ENCODE assay signal across 8 mouse cellular contexts in genomic region chr2:79367451-79368450, GRCm38 (mm10).
DNase-seq lines count a peak whose midpoint lies in the region; TF ChIP-seq lines count a peak whose summit lies in the region.

No protein-coding gene starts in this region.

- intact Hi-C loops in left cerebral cortex, postnatal 4 days (cut with DNase I), result no loop called here

- peak; percentile 18; the same call in 1 of the 2 replicates for TF ChIP-seq CTCF in cortical plate, adult 2 months (IDR thresholded peaks at IDR 0.05; ENCODE audit: extremely low read depth, insufficient read depth, low read length)

- no peak for TF ChIP-seq POLR2A in cortical plate, adult 2 months (IDR thresholded peaks at IDR 0.05; ENCODE audit: extremely low read depth, insufficient read depth, low read length)

- H3K27ac ChIP-seq in cortical plate, adult 2 months (ENCODE audit: insufficient read depth, low read length), result no peak overlapping the region

- peak; percentile 30 for DNase-seq in left cerebral cortex, postnatal 4 days
- no peak for DNase-seq in left cerebral cortex, adult 18-20 months (ENCODE audit: low spot score in 2 of 2)
- peak; percentile 38 for DNase-seq in MN1 (ENCODE audit: low spot score)
- DNase-seq in induced T-regulatory cell, adult 2 months (ENCODE audit: low read depth), result peak; percentile 56
- DNase-seq in frontal cortex, postnatal 25 days (ENCODE audit: low spot score in 2 of 2), result no peak
- DNase-seq in layer of hippocampus, postnatal 10 days (ENCODE audit: low spot score in 2 of 2), result no peak
- DNase-seq in spleen, postnatal 10 days (ENCODE audit: low spot score in 2 of 2), result no peak

- no peak overlapping the region for H3K4me3 ChIP-seq in cortical plate, adult 2 months (ENCODE audit: insufficient read depth, low read length)

- H3K4me1 ChIP-seq in cortical plate, adult 2 months (ENCODE audit: control insufficient read depth, insufficient read depth, low read length), result no peaks in the 10 kb centered on the region

Comparison
In these comparisons a context has a peak if more than half of its experiments do, and no peak if none do; other contexts are left out.
1. DNase-seq: peak in left cerebral cortex, postnatal 4 days (single experiment), MN1 (single experiment) and induced T-regulatory cell, adult 2 months (single experiment); none in left cerebral cortex, adult 18-20 months (0 of 2), frontal cortex, postnatal 25 days (0 of 2), layer of hippocampus, postnatal 10 days (0 of 2) and spleen, postnatal 10 days (0 of 2).